Mouse (Mus musculus) kidney, adult 2 months (tissue): ENCODE measurements around the gene Dnah1. TPM values are rescaled to one million over a fixed set of nuclear protein-coding genes. Genes with fewer than 3 reads are reported as not detected.

Experiments used
- DNase-seq: peaks from one replicate; pipeline ENCODE4 v3.0.0; 2021
- H3K27ac ChIP-seq: fragments of 200-500 bp; 2 replicates; pipeline ENCODE4 v1.5.1; 2012; ENCODE audit warnings: low read depth, low read length, control low read depth, inconsistent platforms; ENCODE audit not compliant: insufficient read depth
- H3K27me3 ChIP-seq: fragments of 200-500 bp; replicated peaks from 2 replicates; pipeline ENCODE4 v1.6.1; 2012; ENCODE audit warnings: mild to moderate bottlenecking, moderate library complexity, low read length, inconsistent platforms; ENCODE audit not compliant: control insufficient read depth, insufficient read depth
- H3K36me3 ChIP-seq: fragments of 200-500 bp; 2 replicates; pipeline ENCODE4 v1.6.1; 2012; ENCODE audit warnings: mild to moderate bottlenecking, moderate library complexity, low read length, inconsistent platforms; ENCODE audit not compliant: control insufficient read depth, insufficient read depth
- H3K4me1 ChIP-seq: fragments of 200-500 bp; 2 replicates; pipeline ENCODE4 v1.6.1; 2011; ENCODE audit warnings: low read length; ENCODE audit not compliant: control insufficient read depth, insufficient read depth
- H3K4me3 ChIP-seq: fragments of 200-500 bp; 2 replicates; pipeline ENCODE4 v1.5.1; 2011; ENCODE audit warnings: mild to moderate bottlenecking, low read depth, low read length, control low read depth; ENCODE audit not compliant: insufficient read depth
- CTCF ChIP-seq: fragments of 200-500 bp; conservative IDR thresholded peaks from 2 replicates; pipeline ENCODE4 v1.5.1; 2011; ENCODE audit warnings: low read depth, mild to moderate bottlenecking, control low read depth, low read length, moderate library complexity, mixed read lengths; ENCODE audit not compliant: insufficient read depth, insufficient read length
- POLR2A ChIP-seq: fragments of 200-500 bp; IDR thresholded peaks from one replicate; pipeline ENCODE4 v1.6.1; 2011; ENCODE audit warnings: low read depth, low read length, control low read depth
- WGBS: fragments of 180-500 bp; shearing (Covaris S2); methylation state at CpG from one replicate; pipeline ENCODE4 v1.1.7; 2018; 5-methylcytosine and 5-hydroxymethylcytosine counted together
- polyA plus RNA-seq: library from polyadenylated mRNA; depleted of rRNA; stranded (reverse); fragments of >200 nt; gene quantifications from 2 replicates; pipeline ENCODE4 v1.2.3, GENCODE M21; 2012

Gene Dnah1
- polyA plus RNA-seq, 1 experiment, result 0.41 TPM

DNA sequence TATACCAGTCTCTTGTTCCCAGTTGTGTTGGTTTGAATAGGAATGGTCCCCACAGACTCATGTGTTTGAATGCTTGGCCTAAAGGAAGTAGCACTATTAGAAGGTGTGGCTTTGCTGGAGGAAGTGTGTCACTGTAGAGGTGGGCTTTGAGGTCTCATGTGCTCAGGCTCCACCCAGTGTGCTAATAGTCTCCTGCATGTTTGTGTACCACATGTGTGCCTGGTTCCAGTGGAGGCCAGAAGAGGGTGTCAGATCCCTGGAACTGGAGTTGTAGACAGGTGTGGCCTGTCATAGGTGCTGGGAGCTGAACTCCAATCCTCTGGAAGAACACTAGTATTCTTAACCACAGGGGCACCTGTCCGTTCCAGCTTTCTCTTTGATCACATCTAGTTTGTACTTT, 3.5 kb upstream of the Dnah1 start:
- no peak for DNase-seq
- no peaks in the 10 kb centered on the region for H3K27me3 ChIP-seq
- H3K4me3 ChIP-seq, result no peak overlapping the region
- WGBS, result 89% methylated on average over 1 of the region's 1 CpGs
- no peaks in the 10 kb centered on the region for H3K36me3 ChIP-seq
- peaks cover 5% of the 10 kb centered on the region; the same call in 1 of the 2 replicates for H3K4me1 ChIP-seq
- no peak for TF ChIP-seq POLR2A
- TF ChIP-seq CTCF, result no peak
- no peak overlapping the region for H3K27ac ChIP-seq

DNA sequence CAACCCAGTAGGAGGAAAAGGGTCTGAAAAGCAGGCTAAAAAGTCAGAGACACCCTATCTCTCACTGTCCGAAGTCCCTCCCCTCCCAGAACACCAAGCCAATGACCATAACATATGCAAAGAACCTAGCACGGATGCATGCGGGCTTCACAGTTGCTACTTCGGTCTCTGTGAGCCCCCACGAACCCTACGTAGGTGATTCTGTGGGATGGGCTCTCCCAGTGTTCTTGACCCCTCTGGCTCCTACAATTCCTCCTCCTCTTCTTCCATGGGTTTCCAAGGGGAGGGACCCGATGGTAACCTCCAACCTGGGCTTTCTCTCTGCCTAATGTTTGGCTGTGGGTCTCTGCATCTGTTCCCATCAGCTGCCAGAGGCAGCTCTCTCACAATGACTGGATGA, 3.1 kb upstream of the Dnah1 start:
- no peak overlapping the region for H3K27ac ChIP-seq
- H3K4me3 ChIP-seq, result no peak overlapping the region
- no peak for DNase-seq
- no peaks in the 10 kb centered on the region for H3K27me3 ChIP-seq
- peaks cover 5% of the 10 kb centered on the region; the same call in 1 of the 2 replicates for H3K4me1 ChIP-seq
- H3K36me3 ChIP-seq, result no peaks in the 10 kb centered on the region
- 79% methylated on average over 7 of the region's 7 CpGs for WGBS
- TF ChIP-seq POLR2A (no peak), CTCF (no peak)

DNA sequence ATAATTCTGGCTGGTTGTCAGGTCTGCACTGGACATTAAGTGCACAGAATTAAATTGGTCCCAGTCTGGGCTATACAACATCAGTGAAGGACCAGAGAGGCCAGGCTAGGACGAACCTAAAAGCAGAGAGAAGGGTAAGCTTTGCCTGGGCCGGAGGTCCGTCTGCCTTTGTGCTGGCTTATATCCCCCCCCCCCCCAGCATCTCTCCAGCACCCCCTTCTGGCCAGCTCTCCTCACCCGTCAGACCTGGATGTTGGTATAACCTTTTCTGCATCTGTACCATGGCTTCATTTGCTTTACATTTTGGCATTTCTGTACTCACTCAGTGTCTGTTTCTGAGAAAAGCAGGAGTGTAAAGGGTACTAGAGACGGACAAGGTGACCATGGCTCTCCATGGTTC, 1.9 kb upstream of the Dnah1 start:
- no peak overlapping the region for H3K27ac ChIP-seq
- 39% methylated on average over 5 of the region's 5 CpGs for WGBS
- peaks cover 5% of the 10 kb centered on the region; the same call in 1 of the 2 replicates for H3K4me1 ChIP-seq
- H3K27me3 ChIP-seq, result no peaks in the 10 kb centered on the region
- H3K36me3 ChIP-seq, result no peaks in the 10 kb centered on the region
- H3K4me3 ChIP-seq, result no peak overlapping the region
- DNase-seq, result no peak
- TF ChIP-seq CTCF (no peak; the same call in 1 of the 2 replicates), POLR2A (no peak)

DNA sequence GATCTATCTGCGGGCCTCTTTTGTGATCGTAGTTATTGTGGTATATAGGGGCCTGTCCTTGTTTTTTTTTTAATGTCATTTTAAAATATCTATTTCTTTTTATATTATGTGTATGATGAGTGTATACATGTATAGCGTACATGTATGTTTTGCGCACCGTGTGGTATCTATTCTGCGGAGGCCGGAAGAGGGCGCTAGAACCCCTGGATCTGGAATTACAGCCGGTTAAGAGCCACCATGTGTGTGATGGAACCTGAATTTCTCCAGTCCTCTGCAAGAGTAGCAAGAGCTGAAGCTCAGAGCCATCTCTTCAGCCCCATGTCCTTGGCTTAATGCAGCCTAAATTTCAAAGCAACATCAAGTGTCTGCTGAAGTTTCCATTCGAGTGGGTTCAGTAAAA, 1.2 kb upstream of the Dnah1 start:
- no peak for DNase-seq
- no peak overlapping the region for H3K27ac ChIP-seq
- H3K27me3 ChIP-seq, result no peaks in the 10 kb centered on the region
- no peaks in the 10 kb centered on the region for H3K36me3 ChIP-seq
- TF ChIP-seq CTCF, result peak; percentile 27; the same call in 1 of the 2 replicates
- no peak for TF ChIP-seq POLR2A
- WGBS, result 79% methylated on average over 10 of the region's 10 CpGs
- peaks cover 5% of the 10 kb centered on the region; the same call in 1 of the 2 replicates for H3K4me1 ChIP-seq
- H3K4me3 ChIP-seq, result no peak overlapping the region

DNA sequence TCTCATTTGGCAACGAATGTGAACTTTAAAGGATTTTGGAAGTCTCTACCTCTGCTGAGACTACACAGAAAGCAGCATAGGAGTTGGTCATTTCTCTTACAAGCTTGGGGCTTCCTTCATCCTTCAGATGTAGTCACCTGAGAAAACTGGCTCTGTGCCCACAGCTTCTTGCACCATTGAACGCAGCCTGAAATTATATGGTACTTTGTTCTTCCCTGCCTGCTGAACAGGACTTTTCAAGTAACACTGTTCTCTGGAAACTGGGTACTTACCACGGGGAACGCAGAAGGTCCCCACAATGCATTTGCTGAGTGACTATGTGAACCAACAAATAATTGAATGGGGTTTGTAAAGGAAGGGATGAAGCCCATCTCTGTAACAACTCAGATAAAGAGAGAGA, 507 bp downstream of the Dnah1 start:
- Histone ChIP-seq H3K36me3 (no peaks in the 10 kb centered on the region), H3K4me3 (no peak overlapping the region), H3K4me1 (peaks cover 5% of the 10 kb centered on the region; the same call in 1 of the 2 replicates), H3K27ac (no peak overlapping the region), H3K27me3 (no peaks in the 10 kb centered on the region)
- TF ChIP-seq CTCF (no peak), POLR2A (no peak)
- 47% methylated on average over 4 of the region's 4 CpGs for WGBS
- DNase-seq, result peak; percentile 34

DNA sequence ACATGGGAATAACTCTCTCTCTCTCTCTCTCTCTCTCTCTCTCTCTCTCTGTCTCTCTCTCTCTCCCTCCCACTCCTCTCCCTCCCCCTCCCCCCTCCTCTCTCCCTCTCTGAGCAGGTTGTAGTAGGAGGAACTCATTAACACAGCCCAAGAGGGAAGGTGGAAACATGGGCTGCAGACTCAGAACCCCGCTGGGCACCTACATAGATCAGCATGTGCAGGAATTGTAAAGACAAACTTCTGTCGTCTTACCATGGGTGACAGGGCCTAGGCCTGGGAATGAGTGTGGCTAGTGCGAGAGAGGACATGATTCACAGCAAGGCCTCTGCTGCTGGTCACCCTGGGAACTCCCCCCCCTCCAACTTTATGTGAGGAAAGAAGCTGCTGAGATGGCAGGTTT, 1.5 kb downstream of the Dnah1 start:
- DNase-seq, result no peak
- peaks cover 5% of the 10 kb centered on the region; the same call in 1 of the 2 replicates for H3K4me1 ChIP-seq
- no peaks in the 10 kb centered on the region for H3K36me3 ChIP-seq
- no peaks in the 10 kb centered on the region for H3K27me3 ChIP-seq
- no peak overlapping the region for H3K27ac ChIP-seq
- no peak for TF ChIP-seq CTCF
- TF ChIP-seq POLR2A, result no peak
- H3K4me3 ChIP-seq, result no peak overlapping the region
- 93% methylated on average over 3 of the region's 3 CpGs for WGBS

DNA sequence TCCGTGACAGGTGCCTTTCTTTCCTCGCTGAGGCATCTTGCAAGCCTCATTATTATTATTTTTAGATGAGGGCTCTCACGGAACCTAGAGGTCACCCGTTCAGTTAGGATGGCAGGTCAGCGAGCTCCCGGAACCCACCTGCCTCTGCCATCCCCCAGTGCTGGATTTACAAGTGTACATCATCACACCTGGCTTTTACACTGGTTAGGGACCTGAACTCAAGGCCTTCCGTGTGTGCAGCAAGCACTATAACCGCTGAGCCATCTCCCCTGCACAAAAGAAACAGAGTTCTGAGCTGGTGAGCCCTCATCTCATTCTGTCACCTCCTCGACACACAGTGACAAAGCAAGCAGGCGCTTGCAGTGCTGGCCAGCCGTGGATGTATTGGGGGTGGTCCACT, 2.5 kb downstream of the Dnah1 start:
- no peak for DNase-seq
- TF ChIP-seq POLR2A (no peak), CTCF (no peak)
- H3K27ac ChIP-seq, result no peak overlapping the region
- peaks cover 5% of the 10 kb centered on the region; the same call in 1 of the 2 replicates for H3K4me1 ChIP-seq
- H3K36me3 ChIP-seq, result no peaks in the 10 kb centered on the region
- H3K27me3 ChIP-seq, result no peaks in the 10 kb centered on the region
- 94% methylated on average over 11 of the region's 11 CpGs for WGBS
- no peak overlapping the region for H3K4me3 ChIP-seq

DNA sequence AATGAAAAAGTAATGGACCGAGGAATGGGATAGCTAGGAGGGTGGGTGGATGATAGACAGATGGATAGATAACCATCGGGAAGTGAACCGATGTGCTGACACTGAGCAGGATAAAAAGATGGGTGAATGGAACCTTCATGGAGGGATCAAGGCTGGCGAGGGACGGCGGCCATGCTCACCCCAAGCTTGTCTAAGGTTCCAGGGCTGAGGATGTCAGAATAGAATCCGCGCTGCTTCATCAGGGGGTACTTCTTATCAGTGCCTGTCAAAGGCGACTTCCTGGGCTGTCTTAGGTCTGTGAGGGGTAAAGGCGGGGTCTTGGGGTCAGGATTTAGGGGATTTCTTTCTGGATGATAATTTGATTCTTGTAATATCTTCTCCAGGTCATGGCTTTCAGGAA, 4.2 kb downstream of the Dnah1 start:
- H3K4me3 ChIP-seq, result no peak overlapping the region
- H3K27ac ChIP-seq, result no peak overlapping the region
- no peak for DNase-seq
- H3K4me1 ChIP-seq, result peaks cover 5% of the 10 kb centered on the region; the same call in 1 of the 2 replicates
- no peak for TF ChIP-seq POLR2A
- TF ChIP-seq CTCF, result no peak
- H3K36me3 ChIP-seq, result no peaks in the 10 kb centered on the region
- no peaks in the 10 kb centered on the region for H3K27me3 ChIP-seq
- 88% methylated on average over 10 of the region's 10 CpGs for WGBS
